Mouse (Mus musculus) intestine, embryonic 15.5 days (tissue): Measurements from ENCODE around the gene Lin37. TPM values are rescaled to one million over a fixed set of nuclear protein-coding genes. Genes with fewer than 3 reads are reported as not detected.

ENCODE experiments used
- ATAC-seq: fragments of 200-750 bp; cut with Nextera tagmentation; 2 replicates; pipeline ENCODE4 v1.8.0; 2017; ENCODE audit warnings: moderate TSS enrichment, moderate library complexity
- H3K27ac ChIP-seq: fragments of 300-500 bp; sonication (generic); 2 replicates; pipeline ENCODE4 v1.5.1; 2015; ENCODE audit warnings: mild to moderate bottlenecking, inconsistent platforms
- H3K27me3 ChIP-seq: fragments of 300-500 bp; sonication (generic); replicated peaks from 2 replicates; pipeline ENCODE4 v1.6.1; 2015; ENCODE audit warnings: inconsistent platforms
- H3K36me3 ChIP-seq: fragments of 300-500 bp; sonication (generic); 2 replicates; pipeline ENCODE4 v1.6.1; 2015; ENCODE audit warnings: inconsistent platforms
- H3K4me1 ChIP-seq: fragments of 300-500 bp; sonication (generic); replicated peaks from 2 replicates; pipeline ENCODE4 v1.6.1; 2015; ENCODE audit warnings: inconsistent platforms
- H3K4me2 ChIP-seq: fragments of 300-500 bp; sonication (generic); replicated peaks from 2 replicates; pipeline ENCODE4 v1.6.1; 2015; ENCODE audit warnings: mild to moderate bottlenecking, inconsistent platforms
- H3K4me3 ChIP-seq: fragments of 300-500 bp; sonication (generic); replicated peaks from 2 replicates; pipeline ENCODE4 v1.5.1; 2015; ENCODE audit warnings: inconsistent platforms
- H3K9ac ChIP-seq: fragments of 300-500 bp; sonication (generic); 2 replicates; pipeline ENCODE4 v1.6.1; 2015; ENCODE audit warnings: inconsistent platforms
- H3K9me3 ChIP-seq: fragments of 300-500 bp; sonication (generic); 2 replicates; pipeline ENCODE4 v1.6.1; 2016; ENCODE audit warnings: inconsistent platforms
- WGBS: fragments of 180-500 bp; shearing (Covaris S2); methylation state at CpG from one replicate; pipeline ENCODE4 v1.1.7; 2015; 5-methylcytosine and 5-hydroxymethylcytosine counted together
- polyA plus RNA-seq: library from polyadenylated mRNA; unstranded; fragments of >200 nt; fragmentation: Nextera tagmentation; extraction: Ambion mirVana; gene quantifications from 2 replicates; pipeline ENCODE4 v1.2.1, GENCODE M21; 2015

Lin37 gene
- polyA plus RNA-seq, 1 experiment from 2014 or later = 46.3 TPM

- no peak for ATAC-seq
- no peak overlapping the region for H3K27ac ChIP-seq
- H3K4me2 ChIP-seq = no peak overlapping the region
- 66% methylated on average over 10 of the region's 10 CpGs for WGBS
- no peaks in the 10 kb centered on the region for H3K27me3 ChIP-seq
- H3K4me3 ChIP-seq = no peak overlapping the region
- peaks cover 23% of the 10 kb centered on the region for H3K4me1 ChIP-seq
- no peaks in the 10 kb centered on the region for H3K36me3 ChIP-seq
- H3K9me3 ChIP-seq = no peaks in the 10 kb centered on the region
- H3K9ac ChIP-seq = no peak overlapping the region
Measured at GRCm38 (mm10) chr7:30593579-30594509, 34.2 kb upstream of the Lin37 start.

- H3K27ac ChIP-seq = no peak overlapping the region
- H3K9ac ChIP-seq = no peak overlapping the region
- H3K4me1 ChIP-seq = peaks cover 23% of the 10 kb centered on the region
- no peaks in the 10 kb centered on the region for H3K9me3 ChIP-seq
- WGBS = 54% methylated on average over 5 of the region's 5 CpGs
- H3K4me2 ChIP-seq = no peak overlapping the region
- H3K36me3 ChIP-seq = no peaks in the 10 kb centered on the region
- no peaks in the 10 kb centered on the region for H3K27me3 ChIP-seq
- no peak overlapping the region for H3K4me3 ChIP-seq
- no peak for ATAC-seq
Measured at GRCm38 (mm10) chr7:30592772-30593423, 33.3 kb upstream of the Lin37 start.

GRCm38 (mm10) chr7:30591605-30591951 is 31.9 kb upstream of the Lin37 start:
- H3K36me3 ChIP-seq = peaks cover 1% of the 10 kb centered on the region
- no peak overlapping the region for H3K27ac ChIP-seq
- H3K9ac ChIP-seq = no peak overlapping the region
- H3K27me3 ChIP-seq = no peaks in the 10 kb centered on the region
- no peak overlapping the region for H3K4me2 ChIP-seq
- 57% methylated on average over 4 of the region's 4 CpGs for WGBS
- peaks cover 34% of the 10 kb centered on the region for H3K4me1 ChIP-seq
- no peaks in the 10 kb centered on the region for H3K9me3 ChIP-seq
- H3K4me3 ChIP-seq = no peak overlapping the region
- ATAC-seq = no peak

GRCm38 (mm10) chr7:30590927-30591604 is 31.4 kb upstream of the Lin37 start:
- 75% methylated on average over 9 of the region's 9 CpGs for WGBS
- no peaks in the 10 kb centered on the region for H3K9me3 ChIP-seq
- H3K27ac ChIP-seq = no peak overlapping the region
- no peak overlapping the region for H3K4me3 ChIP-seq
- H3K9ac ChIP-seq = no peak overlapping the region
- H3K36me3 ChIP-seq = peaks cover 5% of the 10 kb centered on the region
- no peaks in the 10 kb centered on the region for H3K27me3 ChIP-seq
- peak overlapping the region; percentile 80 for H3K4me2 ChIP-seq
- no peak for ATAC-seq
- peaks cover 37% of the 10 kb centered on the region for H3K4me1 ChIP-seq

GRCm38 (mm10) chr7:30589435-30590301 is 30.0 kb upstream of the Lin37 start:
- WGBS = 20% methylated on average over 40 of the region's 40 CpGs
- no peaks in the 10 kb centered on the region for H3K9me3 ChIP-seq
- peak overlapping the region; percentile 97 for H3K4me3 ChIP-seq
- peaks cover 18% of the 10 kb centered on the region for H3K36me3 ChIP-seq
- peak overlapping the region; percentile 80 for H3K4me2 ChIP-seq
- ATAC-seq = peak; percentile 77
- peak overlapping the region; percentile 48 for H3K9ac ChIP-seq
- peaks cover 37% of the 10 kb centered on the region for H3K4me1 ChIP-seq
- peak overlapping the region; percentile 88 for H3K27ac ChIP-seq
- no peaks in the 10 kb centered on the region for H3K27me3 ChIP-seq

GRCm38 (mm10) chr7:30588676-30589434 is 29.2 kb upstream of the Lin37 start, which contains the start of gene Kmt2b:
Kmt2b (minus strand) TSS chr7:30588726.
- Histone ChIP-seq H3K9me3 (no peaks in the 10 kb centered on the region), H3K4me3 (peak within 1 kb of the TSS; percentile 97), H3K4me2 (peak within 1 kb of the TSS; percentile 88), H3K36me3 (peaks cover 22% of the 10 kb centered on the region), H3K9ac (peak within 1 kb of the TSS; percentile 98), H3K27ac (peak within 1 kb of the TSS; percentile 88), H3K4me1 (peaks cover 33% of the 10 kb centered on the region), H3K27me3 (no peaks in the 10 kb centered on the region)
- ATAC-seq = peak; percentile 96
- WGBS = under 1% methylated on average over 53 of the region's 68 CpGs

GRCm38 (mm10) chr7:30587842-30588667 is 28.4 kb upstream of the Lin37 start:
- under 1% methylated on average over 57 of the region's 67 CpGs for WGBS
- Histone ChIP-seq H3K36me3 (peaks cover 22% of the 10 kb centered on the region), H3K27me3 (no peaks in the 10 kb centered on the region), H3K27ac (peak overlapping the region; percentile 88), H3K9me3 (no peaks in the 10 kb centered on the region), H3K9ac (peak overlapping the region; percentile 98), H3K4me2 (peak overlapping the region; percentile 88), H3K4me3 (peak overlapping the region; percentile 97), H3K4me1 (peaks cover 30% of the 10 kb centered on the region)
- peak; percentile 29 for ATAC-seq

GRCm38 (mm10) chr7:30586455-30587020 is 26.9 kb upstream of the Lin37 start:
- H3K36me3 ChIP-seq = peaks cover 36% of the 10 kb centered on the region
- H3K4me2 ChIP-seq = peak overlapping the region; percentile 88; the same call in 1 of the 2 replicates
- H3K9me3 ChIP-seq = no peaks in the 10 kb centered on the region
- no peaks in the 10 kb centered on the region for H3K27me3 ChIP-seq
- 91% methylated on average over 28 of the region's 28 CpGs for WGBS
- ATAC-seq = no peak
- H3K9ac ChIP-seq = 0 out of 2 replicates have a peak overlapping the region, but pooled peaks have one; percentile 98
- H3K4me1 ChIP-seq = peaks cover 24% of the 10 kb centered on the region
- peak overlapping the region; percentile 97; the same call in 1 of the 2 replicates for H3K4me3 ChIP-seq
- no peak overlapping the region for H3K27ac ChIP-seq

GRCm38 (mm10) chr7:30585170-30585569 is 25.5 kb upstream of the Lin37 start:
- no peak for ATAC-seq
- peaks cover 43% of the 10 kb centered on the region for H3K36me3 ChIP-seq
- no peak overlapping the region for H3K9ac ChIP-seq
- H3K27me3 ChIP-seq = no peaks in the 10 kb centered on the region
- H3K4me3 ChIP-seq = no peak overlapping the region
- no peak overlapping the region for H3K4me2 ChIP-seq
- H3K4me1 ChIP-seq = peaks cover 20% of the 10 kb centered on the region
- no peaks in the 10 kb centered on the region for H3K9me3 ChIP-seq
- no peak overlapping the region for H3K27ac ChIP-seq
- WGBS = 96% methylated on average over 7 of the region's 7 CpGs

- WGBS = 94% methylated on average over 10 of the region's 10 CpGs
- no peaks in the 10 kb centered on the region for H3K27me3 ChIP-seq
- ATAC-seq = no peak
- no peak overlapping the region for H3K9ac ChIP-seq
- H3K27ac ChIP-seq = no peak overlapping the region
- H3K9me3 ChIP-seq = no peaks in the 10 kb centered on the region
- H3K4me1 ChIP-seq = peaks cover 14% of the 10 kb centered on the region; the same call in 1 of the 2 replicates
- no peak overlapping the region for H3K4me2 ChIP-seq
- H3K4me3 ChIP-seq = no peak overlapping the region
- peaks cover 51% of the 10 kb centered on the region for H3K36me3 ChIP-seq
Measured at GRCm38 (mm10) chr7:30584339-30584738, 24.7 kb upstream of the Lin37 start.
